In the genomic region with DNA sequence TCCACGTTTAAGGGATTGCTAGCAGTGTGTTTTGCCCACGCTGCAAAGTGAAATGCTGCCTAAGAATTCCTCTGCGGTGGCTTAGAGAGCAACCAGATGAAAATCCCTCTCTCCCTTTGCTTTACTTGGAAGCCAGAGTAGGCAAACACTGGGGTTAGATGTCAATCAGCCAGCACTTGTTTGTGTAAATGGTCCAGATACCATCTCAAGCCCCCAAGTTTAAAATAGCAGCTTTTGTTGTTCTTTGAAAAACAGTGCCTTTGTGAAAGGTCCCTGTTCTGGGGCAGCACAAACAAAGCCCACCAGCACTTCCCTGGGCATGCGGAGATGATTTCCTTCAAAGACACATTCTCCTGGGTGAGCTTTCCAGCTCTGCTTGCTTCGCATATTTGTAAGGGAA, we compare ENCODE assay signal across 9 mouse cellular contexts. TPM values are rescaled to one million over a fixed set of nuclear protein-coding genes. Genes with fewer than 3 reads are reported as not detected.
DNase-seq lines count a peak whose midpoint lies in the region; ATAC-seq lines count a peak whose summit lies in the region.
"Had no signal": no experiment of that assay in that cellular context is flagged by ENCODE, and none has a peak within 500 bp of the region (broad histone marks: within the 10 kb centered on the region; RNA-seq: fewer than 3 reads in every experiment).

No protein-coding gene starts in this region.

- no peak for ATAC-seq in hindbrain, embryonic 15.5 days (ENCODE audit: low FRiP score, low read depth)
- ATAC-seq in midbrain, embryonic 13.5 days = no peak

- intact Hi-C loops in heart, postnatal 25 days (cut with DNase I) = no loop called here

- H3K36me3 ChIP-seq in embryonic facial prominence, embryonic 10.5 days (replicated peaks) = no peaks in the 10 kb centered on the region
- H3K36me3 ChIP-seq in hindbrain, embryonic 15.5 days = no peaks in the 10 kb centered on the region
- no peaks in the 10 kb centered on the region for H3K36me3 ChIP-seq in midbrain, embryonic 13.5 days

- H3K4me3 ChIP-seq in embryonic facial prominence, embryonic 10.5 days = peak overlapping the region; percentile 57
- H3K4me3 ChIP-seq in hindbrain, embryonic 15.5 days = peak overlapping the region; percentile 33
- peak overlapping the region; percentile 30 for H3K4me3 ChIP-seq in midbrain, embryonic 13.5 days (replicated peaks)

- H3K9ac ChIP-seq in hindbrain, embryonic 15.5 days = peak overlapping the region; percentile 29; the same call in 1 of the 2 replicates
- 0 out of 2 replicates have a peak overlapping the region, but pooled peaks have one; percentile 12 for H3K9ac ChIP-seq in midbrain, embryonic 13.5 days (replicated peaks)

- peak overlapping the region; percentile 56 for H3K4me2 ChIP-seq in hindbrain, embryonic 15.5 days
- peak overlapping the region; percentile 53 for H3K4me2 ChIP-seq in midbrain, embryonic 13.5 days (replicated peaks)

- H3K27ac ChIP-seq in embryonic facial prominence, embryonic 10.5 days (replicated peaks) = peak overlapping the region; percentile 87
- peak overlapping the region; percentile 68 for H3K27ac ChIP-seq in hindbrain, embryonic 15.5 days (replicated peaks)
- no peak overlapping the region for H3K27ac ChIP-seq in midbrain, embryonic 13.5 days
- H3K27ac ChIP-seq: layer of hippocampus, adult 2 months had no signal

- H3K27me3 ChIP-seq in embryonic facial prominence, embryonic 10.5 days (replicated peaks; ENCODE audit: low read depth, poor library complexity, severe bottlenecking) = no peaks in the 10 kb centered on the region; the same call in 1 of the 2 replicates
- no peaks in the 10 kb centered on the region for H3K27me3 ChIP-seq in hindbrain, embryonic 15.5 days
- H3K27me3 ChIP-seq in midbrain, embryonic 13.5 days = no peaks in the 10 kb centered on the region

- no peaks in the 10 kb centered on the region for H3K9me3 ChIP-seq in embryonic facial prominence, embryonic 10.5 days
- no peaks in the 10 kb centered on the region for H3K9me3 ChIP-seq in hindbrain, embryonic 15.5 days
- no peaks in the 10 kb centered on the region for H3K9me3 ChIP-seq in midbrain, embryonic 13.5 days

- WGBS in embryonic facial prominence, embryonic 10.5 days = 8% methylated on average over 5 of the region's 5 CpGs
- 8% methylated on average over 5 of the region's 5 CpGs for WGBS in hindbrain, embryonic 15.5 days
- 5% methylated on average over 5 of the region's 5 CpGs for WGBS in midbrain, embryonic 13.5 days

- DNase-seq in heart, adult 11 months = peak; percentile 80
- DNase-seq in heart, postnatal 25 days (ENCODE audit: low spot score) = no peak
- DNase-seq in embryonic facial prominence, embryonic 10.5 days (ENCODE audit: low spot score) = peak; percentile 43
- DNase-seq in spleen, postnatal 10 days (ENCODE audit: low spot score in 2 of 2) = no peak
- DNase-seq in thymus, postnatal 14 days = no peak
- no peak for DNase-seq in right cerebral cortex, adult 18-20 months

- H3K4me1 ChIP-seq in embryonic facial prominence, embryonic 10.5 days = peaks cover 48% of the 10 kb centered on the region
- H3K4me1 ChIP-seq in hindbrain, embryonic 15.5 days (replicated peaks) = peaks cover 26% of the 10 kb centered on the region
- H3K4me1 ChIP-seq in midbrain, embryonic 13.5 days (replicated peaks) = peaks cover 25% of the 10 kb centered on the region

RNA-seq across cellular contexts. Expression of a gene that starts 1.7 kb away (rescaled TPM):
- 1 to 10 TPM; 6.8 to 7.1 TPM for total RNA-seq in heart, postnatal 25 days (2021)
- polyA plus RNA-seq in embryonic facial prominence, embryonic 10.5 days (2016; fragmentation: Nextera tagmentation; extraction: Ambion mirVana) = 1.8 TPM in 2 replicates
- polyA plus RNA-seq in hindbrain, embryonic 15.5 days (2015; fragmentation: Nextera tagmentation; extraction: Ambion mirVana) = 1.5 and 2.0 TPM in 2 replicates
- 1.4 and 1.5 TPM in 2 replicates for polyA plus RNA-seq in midbrain, embryonic 13.5 days (2015; fragmentation: Nextera tagmentation; extraction: Ambion mirVana)

RNA-seq across cellular contexts. Expression of a gene that starts 28.5 kb away (rescaled TPM):
- under 1 TPM in 1 of 2 experiments, not detected in 1; 0.08 TPM for total RNA-seq in heart, postnatal 25 days (2021)
- 0.67 and 0.80 TPM in 2 replicates for polyA plus RNA-seq in embryonic facial prominence, embryonic 10.5 days (2016; fragmentation: Nextera tagmentation; extraction: Ambion mirVana)
- polyA plus RNA-seq in hindbrain, embryonic 15.5 days (2015; fragmentation: Nextera tagmentation; extraction: Ambion mirVana) = 5.6 TPM in 2 replicates
- polyA plus RNA-seq in midbrain, embryonic 13.5 days (2015; fragmentation: Nextera tagmentation; extraction: Ambion mirVana) = 1.2 and 1.3 TPM in 2 replicates

Comparison
In these comparisons a context has a peak if more than half of its experiments do, and no peak if none do; other contexts are left out.
1. DNase-seq: peak in heart, adult 11 months (single experiment) and embryonic facial prominence, embryonic 10.5 days (single experiment); none in heart, postnatal 25 days (single experiment), spleen, postnatal 10 days (0 of 2), thymus, postnatal 14 days (single experiment) and right cerebral cortex, adult 18-20 months (single experiment).
2. Peak in every context shown above with its lines, with median percentiles within 50 percentile points of each other: H3K4me3 ChIP-seq.